Mouse (Mus musculus): ENCODE measurements at regions not wholly inside any gene's neighbourhood (a gene's known extent, or its start where the extent isn't known, plus 50 kb on each side); places are given as distances from the start of the nearest gene placed in this dataset.

DNA sequence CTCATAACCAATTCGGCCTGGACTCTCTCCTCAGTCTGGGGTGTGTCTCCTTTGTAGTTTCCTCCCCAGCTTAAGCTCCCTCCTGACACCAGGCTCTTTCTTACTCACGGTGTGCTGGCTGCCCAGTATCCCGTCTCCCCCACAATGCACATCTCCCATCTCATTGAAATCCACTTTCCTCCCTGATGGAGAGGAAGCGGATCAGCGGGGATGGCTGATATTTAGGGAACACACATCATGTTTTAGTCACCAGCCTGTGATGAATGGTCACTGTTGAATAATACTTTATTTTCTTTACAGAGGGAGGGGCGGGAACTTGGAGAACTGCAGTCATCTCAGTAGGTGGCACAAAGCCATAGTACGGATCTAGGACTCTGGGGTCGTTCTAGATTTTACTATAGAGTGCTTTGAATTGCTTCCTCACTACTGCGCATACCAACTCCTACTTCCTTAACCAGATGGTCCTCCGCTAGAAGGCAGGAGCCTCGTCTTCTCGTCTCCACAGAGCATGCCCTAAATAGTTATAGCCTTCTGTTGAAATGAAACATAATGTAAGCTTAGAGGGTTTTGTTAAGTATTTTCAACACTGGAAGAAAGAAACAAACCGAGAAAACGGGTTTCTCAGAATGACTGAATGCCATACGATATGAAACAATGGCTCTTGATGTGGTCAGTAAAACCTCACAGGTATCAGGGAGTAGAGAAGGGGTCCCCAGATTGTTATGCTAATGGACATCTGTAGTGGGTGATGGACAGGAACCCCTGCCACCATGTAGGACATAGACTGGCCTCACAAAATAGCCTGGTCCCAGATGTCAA, 139.2 kb upstream of the Rap1b start:
- TF ChIP-seq TAL1 (IDR thresholded peaks at IDR 0.05; ENCODE audit: low read length) (no peak), GATA1 (IDR thresholded peaks at IDR 0.05; ENCODE audit: low read length) (no peak)
- no peaks in the 10 kb centered on the region for H3K36me3 ChIP-seq (ENCODE audit: control insufficient read depth)
- H3K4me1 ChIP-seq (ENCODE audit: control insufficient read depth): no peaks in the 10 kb centered on the region
- no peak overlapping the region for H3K4me3 ChIP-seq (replicated peaks)
- no peaks in the 10 kb centered on the region for H3K27me3 ChIP-seq (ENCODE audit: control insufficient read depth)
- H3K9me3 ChIP-seq (ENCODE audit: control insufficient read depth, low read length): peaks cover 15% of the 10 kb centered on the region

- H3K4me3 ChIP-seq (replicated peaks): no peak overlapping the region
- TF ChIP-seq TAL1 (IDR thresholded peaks at IDR 0.05; ENCODE audit: low read length) (no peak), GATA1 (IDR thresholded peaks at IDR 0.05; ENCODE audit: low read length) (no peak)
- H3K27me3 ChIP-seq (ENCODE audit: control insufficient read depth): no peaks in the 10 kb centered on the region
- peaks cover 15% of the 10 kb centered on the region for H3K9me3 ChIP-seq (ENCODE audit: control insufficient read depth, low read length)
- no peaks in the 10 kb centered on the region for H3K36me3 ChIP-seq (ENCODE audit: control insufficient read depth)
- no peaks in the 10 kb centered on the region for H3K4me1 ChIP-seq (ENCODE audit: control insufficient read depth)
Measured at GRCm38 (mm10) chr10:117987620-117988019, 141.8 kb upstream of the Rap1b start.

- Histone ChIP-seq H3K27me3 (ENCODE audit: control insufficient read depth) (no peaks in the 10 kb centered on the region), H3K9me3 (ENCODE audit: control insufficient read depth, low read length) (peaks cover 15% of the 10 kb centered on the region), H3K4me3 (replicated peaks) (no peak overlapping the region), H3K4me1 (ENCODE audit: control insufficient read depth) (no peaks in the 10 kb centered on the region), H3K36me3 (ENCODE audit: control insufficient read depth) (no peaks in the 10 kb centered on the region)
- no peak for TF ChIP-seq TAL1 (IDR thresholded peaks at IDR 0.05; ENCODE audit: low read length)
- no peak for TF ChIP-seq GATA1 (IDR thresholded peaks at IDR 0.05; ENCODE audit: low read length)
Measured at GRCm38 (mm10) chr10:117988076-117988475, 142.2 kb upstream of the Rap1b start.

DNA sequence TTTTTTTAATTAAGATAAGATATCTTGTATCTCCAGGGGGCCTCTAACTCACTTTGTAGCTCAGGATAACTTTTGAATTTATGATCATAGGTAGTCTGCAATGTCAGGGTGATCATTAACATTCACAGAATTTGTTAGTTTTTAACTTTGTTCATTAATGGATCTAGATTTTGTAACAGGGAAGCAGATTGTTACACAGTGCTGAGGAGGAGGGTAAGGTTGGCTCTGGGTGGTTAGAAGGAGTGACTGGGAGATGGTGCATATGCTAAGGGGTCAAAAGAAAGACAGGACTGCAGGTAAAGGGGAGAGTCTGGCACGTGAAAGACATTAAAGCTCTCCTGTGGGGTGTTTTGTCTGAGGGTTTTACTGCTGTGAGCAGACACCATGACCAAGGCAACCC, 145.3 kb upstream of the Rap1b start:
- peaks cover 10% of the 10 kb centered on the region for H3K9me3 ChIP-seq (ENCODE audit: control insufficient read depth, low read length)
- no peak overlapping the region for H3K4me3 ChIP-seq (replicated peaks)
- TF ChIP-seq GATA1 (IDR thresholded peaks at IDR 0.05; ENCODE audit: low read length): no peak
- TF ChIP-seq TAL1 (IDR thresholded peaks at IDR 0.05; ENCODE audit: low read length): no peak
- H3K4me1 ChIP-seq (ENCODE audit: control insufficient read depth): peaks cover 5% of the 10 kb centered on the region
- H3K36me3 ChIP-seq (ENCODE audit: control insufficient read depth): no peaks in the 10 kb centered on the region
- no peaks in the 10 kb centered on the region for H3K27me3 ChIP-seq (ENCODE audit: control insufficient read depth)

GRCm38 (mm10) chr10:117992317-117992716, 146.5 kb upstream of the Rap1b start:
- TF ChIP-seq TAL1 (IDR thresholded peaks at IDR 0.05; ENCODE audit: low read length) (no peak), GATA1 (IDR thresholded peaks at IDR 0.05; ENCODE audit: low read length) (no peak)
- Histone ChIP-seq H3K9me3 (ENCODE audit: control insufficient read depth, low read length) (peaks cover 10% of the 10 kb centered on the region), H3K36me3 (ENCODE audit: control insufficient read depth) (no peaks in the 10 kb centered on the region), H3K4me1 (ENCODE audit: control insufficient read depth) (peaks cover 5% of the 10 kb centered on the region), H3K4me3 (replicated peaks) (no peak overlapping the region), H3K27me3 (ENCODE audit: control insufficient read depth) (no peaks in the 10 kb centered on the region)

DNA sequence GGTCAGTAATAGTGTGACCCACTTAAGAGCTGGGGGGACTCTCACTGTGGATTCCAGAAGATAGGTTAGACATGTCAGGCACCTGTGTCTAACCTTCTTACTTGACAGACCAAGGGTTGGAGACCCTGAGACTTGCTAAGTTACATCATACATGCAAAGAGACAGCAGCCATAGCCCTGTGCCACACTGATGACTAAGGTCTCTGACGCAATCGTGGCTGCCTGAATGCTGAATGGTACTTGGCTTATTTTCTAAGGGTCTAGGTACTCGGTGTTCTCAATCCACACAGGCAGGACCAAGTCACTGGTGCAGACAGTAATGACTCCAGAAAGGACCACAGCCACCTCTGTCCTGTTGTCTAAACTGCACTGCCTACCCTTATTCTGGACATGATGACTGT, 147.8 kb upstream of the Mdm1 start:
- TF ChIP-seq GATA1 (IDR thresholded peaks at IDR 0.05; ENCODE audit: low read length) (no peak), TAL1 (IDR thresholded peaks at IDR 0.05; ENCODE audit: low read length) (no peak)
- peaks cover 5% of the 10 kb centered on the region for H3K4me1 ChIP-seq (ENCODE audit: control insufficient read depth)

GRCm38 (mm10) chr10:117994768-117995167, 146.8 kb upstream of the Mdm1 start:
- Histone ChIP-seq H3K4me3 (replicated peaks) (no peak overlapping the region), H3K27me3 (ENCODE audit: control insufficient read depth) (no peaks in the 10 kb centered on the region), H3K36me3 (ENCODE audit: control insufficient read depth) (no peaks in the 10 kb centered on the region), H3K4me1 (ENCODE audit: control insufficient read depth) (peaks cover 5% of the 10 kb centered on the region), H3K9me3 (ENCODE audit: control insufficient read depth, low read length) (peaks cover under 1% of the 10 kb centered on the region; the same call in 1 of the 2 replicates)
- TF ChIP-seq GATA1 (IDR thresholded peaks at IDR 0.05; ENCODE audit: low read length) (no peak), TAL1 (IDR thresholded peaks at IDR 0.05; ENCODE audit: low read length) (no peak)

More for the DNA sequence above, 147.8 kb upstream of the Mdm1 start:
- no peaks in the 10 kb centered on the region for H3K36me3 ChIP-seq (ENCODE audit: control insufficient read depth)
- no peak overlapping the region for H3K4me3 ChIP-seq (replicated peaks)
- no peaks in the 10 kb centered on the region for H3K27me3 ChIP-seq (ENCODE audit: control insufficient read depth)
- peaks cover 8% of the 10 kb centered on the region for H3K9me3 ChIP-seq (ENCODE audit: control insufficient read depth, low read length)

DNA sequence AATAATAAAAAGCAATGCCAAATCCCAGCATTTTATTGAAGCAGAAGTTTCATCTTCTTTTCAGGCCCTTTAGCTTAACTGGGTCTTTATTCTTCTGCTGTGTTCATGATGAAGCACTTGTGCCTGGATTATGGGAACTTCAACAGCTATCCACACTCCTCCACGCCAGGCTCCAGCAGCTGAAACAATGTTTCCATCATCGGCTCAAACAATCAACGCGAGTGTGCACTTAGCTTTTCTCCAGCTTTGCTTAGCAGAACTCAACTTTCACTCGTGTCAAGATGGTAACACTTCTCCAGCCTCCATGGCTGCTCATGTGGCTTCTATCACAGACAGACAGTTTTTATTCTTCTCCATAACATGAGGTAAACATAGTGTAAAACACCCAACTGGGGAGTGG, 143.8 kb upstream of the Mdm1 start:
- H3K9me3 ChIP-seq (ENCODE audit: control insufficient read depth, low read length): no peaks in the 10 kb centered on the region
- H3K36me3 ChIP-seq (ENCODE audit: control insufficient read depth): no peaks in the 10 kb centered on the region
- H3K4me3 ChIP-seq (replicated peaks): no peak overlapping the region
- TF ChIP-seq GATA1 (IDR thresholded peaks at IDR 0.05; ENCODE audit: low read length): no peak
- TF ChIP-seq TAL1 (IDR thresholded peaks at IDR 0.05; ENCODE audit: low read length): no peak
- H3K4me1 ChIP-seq (ENCODE audit: control insufficient read depth): peaks cover 5% of the 10 kb centered on the region
- H3K27me3 ChIP-seq (ENCODE audit: control insufficient read depth): no peaks in the 10 kb centered on the region

DNA sequence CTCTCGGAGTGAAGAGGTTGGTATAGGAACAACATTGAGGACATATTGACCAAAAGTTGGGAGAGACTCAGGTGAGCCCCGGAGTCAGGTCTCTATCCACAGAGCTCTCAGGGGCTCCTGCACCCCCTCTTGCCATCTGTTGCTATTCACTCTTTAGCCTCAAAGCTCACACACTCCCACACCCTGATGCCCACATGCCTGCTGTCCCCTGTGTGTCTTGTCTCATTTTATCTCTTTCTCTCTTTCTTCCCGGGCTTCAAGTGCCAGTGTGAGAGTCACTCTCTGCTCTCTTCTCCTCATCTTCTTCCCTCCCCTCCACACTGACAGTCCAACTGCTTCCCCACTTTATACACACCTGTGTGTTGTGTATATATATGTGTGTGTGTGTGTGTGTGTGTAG, 141.0 kb upstream of the Mdm1 start:
- H3K27me3 ChIP-seq (ENCODE audit: control insufficient read depth): no peaks in the 10 kb centered on the region
- H3K4me1 ChIP-seq (ENCODE audit: control insufficient read depth): no peaks in the 10 kb centered on the region
- H3K4me3 ChIP-seq (replicated peaks): no peak overlapping the region
- no peaks in the 10 kb centered on the region for H3K36me3 ChIP-seq (ENCODE audit: control insufficient read depth)
- H3K9me3 ChIP-seq (ENCODE audit: control insufficient read depth, low read length): no peaks in the 10 kb centered on the region
- TF ChIP-seq GATA1 (IDR thresholded peaks at IDR 0.05; ENCODE audit: low read length) (no peak), TAL1 (IDR thresholded peaks at IDR 0.05; ENCODE audit: low read length) (no peak)

All from erythroblast, embryonic 14.5 days (primary cell).